Mouse (Mus musculus): ENCODE measurements around the gene Slit2. TPM values are rescaled to one million over a fixed set of nuclear protein-coding genes. Genes with fewer than 3 reads are reported as not detected.

The Slit2 gene
- polyA plus RNA-seq, 1 experiment from 2014 or later, result 47.0 TPM

GRCm38 (mm10) chr5:48058612-48059011 lies 75.7 kb downstream of the Slit2 start:
- no peak overlapping the region for H3K27ac ChIP-seq (replicated peaks in 1 of 2; ENCODE audit: control insufficient read depth in 1 of 2, insufficient read depth in 1 of 2, low read depth in 2 of 2, low read length in 2 of 2)
- H3K9ac ChIP-seq (ENCODE audit: low read length), result no peak overlapping the region
- 71% methylated on average over 10 of the region's 10 CpGs for WGBS
- ATAC-seq (ENCODE audit: insufficient number of reproducible peaks, insufficient read depth, low FRiP score, low read depth), result no peak
- H3K4me2 ChIP-seq (ENCODE audit: low read length), result no peak overlapping the region
- no peaks in the 10 kb centered on the region for H3K27me3 ChIP-seq (ENCODE audit: control insufficient read depth, insufficient read depth, low read length)
- no peaks in the 10 kb centered on the region for H3K4me1 ChIP-seq (ENCODE audit: control insufficient read depth in 2 of 2, insufficient read depth in 2 of 2, low read length in 2 of 2)
- no peaks in the 10 kb centered on the region for H3K9me3 ChIP-seq (ENCODE audit: control insufficient read depth, low read length)
- H3K4me3 ChIP-seq (ENCODE audit: control insufficient read depth in 1 of 2, insufficient read depth in 1 of 2, low read depth in 1 of 2, low read length in 2 of 2), result no peak overlapping the region
- H3K36me3 ChIP-seq (ENCODE audit: control insufficient read depth, insufficient read depth, low read length), result no peaks in the 10 kb centered on the region

- no peaks in the 10 kb centered on the region for H3K36me3 ChIP-seq (ENCODE audit: control insufficient read depth, insufficient read depth, low read length)
- no peak overlapping the region for H3K27ac ChIP-seq (replicated peaks in 1 of 2; ENCODE audit: control insufficient read depth in 1 of 2, insufficient read depth in 1 of 2, low read depth in 2 of 2, low read length in 2 of 2)
- no peak overlapping the region for H3K9ac ChIP-seq (ENCODE audit: low read length)
- WGBS, result 49% methylated on average over 2 of the region's 2 CpGs
- H3K4me3 ChIP-seq (ENCODE audit: control insufficient read depth in 1 of 2, insufficient read depth in 1 of 2, low read depth in 1 of 2, low read length in 2 of 2), result no peak overlapping the region
- H3K4me2 ChIP-seq (ENCODE audit: low read length), result no peak overlapping the region
- no peak for ATAC-seq (ENCODE audit: insufficient number of reproducible peaks, insufficient read depth, low FRiP score, low read depth)
- no peaks in the 10 kb centered on the region for H3K27me3 ChIP-seq (ENCODE audit: control insufficient read depth, insufficient read depth, low read length)
- no peaks in the 10 kb centered on the region for H3K9me3 ChIP-seq (ENCODE audit: control insufficient read depth, low read length)
- H3K4me1 ChIP-seq (ENCODE audit: control insufficient read depth in 2 of 2, insufficient read depth in 2 of 2, low read length in 2 of 2), result no peaks in the 10 kb centered on the region
Observed at GRCm38 (mm10) chr5:48060715-48061114, 77.8 kb downstream of the Slit2 start.

- no peaks in the 10 kb centered on the region for H3K36me3 ChIP-seq (ENCODE audit: control insufficient read depth, insufficient read depth, low read length)
- no peak for ATAC-seq (ENCODE audit: insufficient number of reproducible peaks, insufficient read depth, low FRiP score, low read depth)
- no peaks in the 10 kb centered on the region for H3K27me3 ChIP-seq (ENCODE audit: control insufficient read depth, insufficient read depth, low read length)
- no peak overlapping the region for H3K4me2 ChIP-seq (ENCODE audit: low read length)
- H3K27ac ChIP-seq (replicated peaks in 1 of 2; ENCODE audit: control insufficient read depth in 1 of 2, insufficient read depth in 1 of 2, low read depth in 2 of 2, low read length in 2 of 2), result no peak overlapping the region
- 58% methylated on average over 1 of the region's 1 CpGs for WGBS
- H3K4me3 ChIP-seq (ENCODE audit: control insufficient read depth in 1 of 2, insufficient read depth in 1 of 2, low read depth in 1 of 2, low read length in 2 of 2), result no peak overlapping the region
- H3K4me1 ChIP-seq (ENCODE audit: control insufficient read depth in 2 of 2, insufficient read depth in 2 of 2, low read length in 2 of 2), result no peaks in the 10 kb centered on the region
- no peak overlapping the region for H3K9ac ChIP-seq (ENCODE audit: low read length)
- no peaks in the 10 kb centered on the region for H3K9me3 ChIP-seq (ENCODE audit: control insufficient read depth, low read length)
Observed at GRCm38 (mm10) chr5:48078730-48079129, 95.8 kb downstream of the Slit2 start.

- 76% methylated on average over 8 of the region's 8 CpGs for WGBS
- Histone ChIP-seq H3K27me3 (ENCODE audit: control insufficient read depth, insufficient read depth, low read length) (no peaks in the 10 kb centered on the region), H3K9me3 (ENCODE audit: control insufficient read depth, low read length) (no peaks in the 10 kb centered on the region), H3K4me3 (ENCODE audit: control insufficient read depth in 1 of 2, insufficient read depth in 1 of 2, low read depth in 1 of 2, low read length in 2 of 2) (no peak overlapping the region), H3K4me1 (ENCODE audit: control insufficient read depth in 2 of 2, insufficient read depth in 2 of 2, low read length in 2 of 2) (no peaks in the 10 kb centered on the region), H3K27ac (replicated peaks in 1 of 2; ENCODE audit: control insufficient read depth in 1 of 2, insufficient read depth in 1 of 2, low read depth in 2 of 2, low read length in 2 of 2) (no peak overlapping the region), H3K9ac (ENCODE audit: low read length) (no peak overlapping the region), H3K36me3 (ENCODE audit: control insufficient read depth, insufficient read depth, low read length) (no peaks in the 10 kb centered on the region), H3K4me2 (ENCODE audit: low read length) (no peak overlapping the region)
- no peak for ATAC-seq (ENCODE audit: insufficient number of reproducible peaks, insufficient read depth, low FRiP score, low read depth)
Observed at GRCm38 (mm10) chr5:48081223-48081881, 98.4 kb downstream of the Slit2 start.

- 44% methylated on average over 1 of the region's 1 CpGs for WGBS
- ATAC-seq (ENCODE audit: insufficient number of reproducible peaks, insufficient read depth, low FRiP score, low read depth), result no peak
- Histone ChIP-seq H3K36me3 (ENCODE audit: control insufficient read depth, insufficient read depth, low read length) (no peaks in the 10 kb centered on the region), H3K9me3 (ENCODE audit: control insufficient read depth, low read length) (no peaks in the 10 kb centered on the region), H3K4me1 (ENCODE audit: control insufficient read depth in 2 of 2, insufficient read depth in 2 of 2, low read length in 2 of 2) (peaks cover 2 to 25% of the 10 kb centered on the region in 2 experiments; a peak in 3 of 4 replicates), H3K4me2 (ENCODE audit: low read length) (no peak overlapping the region), H3K27me3 (ENCODE audit: control insufficient read depth, insufficient read depth, low read length) (no peaks in the 10 kb centered on the region), H3K9ac (ENCODE audit: low read length) (no peak overlapping the region), H3K4me3 (ENCODE audit: control insufficient read depth in 1 of 2, insufficient read depth in 1 of 2, low read depth in 1 of 2, low read length in 2 of 2) (no peak overlapping the region), H3K27ac (replicated peaks in 1 of 2; ENCODE audit: control insufficient read depth in 1 of 2, insufficient read depth in 1 of 2, low read depth in 2 of 2, low read length in 2 of 2) (no peak overlapping the region)
Observed at GRCm38 (mm10) chr5:48113400-48113799, 130.5 kb downstream of the Slit2 start.

GRCm38 (mm10) chr5:48114969-48115537 lies 132.1 kb downstream of the Slit2 start:
- WGBS, result 15% methylated on average over 4 of the region's 4 CpGs
- no peak for ATAC-seq (ENCODE audit: insufficient number of reproducible peaks, insufficient read depth, low FRiP score, low read depth)
- no peaks in the 10 kb centered on the region for H3K9me3 ChIP-seq (ENCODE audit: control insufficient read depth, low read length)
- H3K36me3 ChIP-seq (ENCODE audit: control insufficient read depth, insufficient read depth, low read length), result no peaks in the 10 kb centered on the region
- H3K4me3 ChIP-seq (ENCODE audit: control insufficient read depth in 1 of 2, insufficient read depth in 1 of 2, low read depth in 1 of 2, low read length in 2 of 2), result no peak overlapping the region
- no peak overlapping the region for H3K9ac ChIP-seq (ENCODE audit: low read length)
- peaks cover 2 to 25% of the 10 kb centered on the region in 2 experiments; a peak in 3 of 4 replicates for H3K4me1 ChIP-seq (ENCODE audit: control insufficient read depth in 2 of 2, insufficient read depth in 2 of 2, low read length in 2 of 2)
- 0 out of 2 replicates have a peak overlapping the region, but pooled peaks have one; percentile 9 for H3K4me2 ChIP-seq (ENCODE audit: low read length)
- H3K27me3 ChIP-seq (ENCODE audit: control insufficient read depth, insufficient read depth, low read length), result no peaks in the 10 kb centered on the region
- no peak overlapping the region for H3K27ac ChIP-seq (replicated peaks in 1 of 2; ENCODE audit: control insufficient read depth in 1 of 2, insufficient read depth in 1 of 2, low read depth in 2 of 2, low read length in 2 of 2)

- WGBS, result 81% methylated on average over 5 of the region's 5 CpGs
- no peaks in the 10 kb centered on the region for H3K27me3 ChIP-seq (ENCODE audit: control insufficient read depth, insufficient read depth, low read length)
- H3K9me3 ChIP-seq (ENCODE audit: control insufficient read depth, low read length), result no peaks in the 10 kb centered on the region
- no peak overlapping the region for H3K27ac ChIP-seq (replicated peaks in 1 of 2; ENCODE audit: control insufficient read depth in 1 of 2, insufficient read depth in 1 of 2, low read depth in 2 of 2, low read length in 2 of 2)
- no peak overlapping the region for H3K4me3 ChIP-seq (ENCODE audit: control insufficient read depth in 1 of 2, insufficient read depth in 1 of 2, low read depth in 1 of 2, low read length in 2 of 2)
- no peak for ATAC-seq (ENCODE audit: insufficient number of reproducible peaks, insufficient read depth, low FRiP score, low read depth)
- no peaks in the 10 kb centered on the region for H3K4me1 ChIP-seq (ENCODE audit: control insufficient read depth in 2 of 2, insufficient read depth in 2 of 2, low read length in 2 of 2)
- H3K36me3 ChIP-seq (ENCODE audit: control insufficient read depth, insufficient read depth, low read length), result no peaks in the 10 kb centered on the region
- no peak overlapping the region for H3K9ac ChIP-seq (ENCODE audit: low read length)
- H3K4me2 ChIP-seq (ENCODE audit: low read length), result no peak overlapping the region
Observed at GRCm38 (mm10) chr5:48122651-48123050, 139.7 kb downstream of the Slit2 start.

All from heart, embryonic 14.5 days (tissue).